ENCODE assay signal across 9 mouse cellular contexts in genomic region chr13:47013740-47014139, GRCm38 (mm10). TPM values are rescaled to one million over a fixed set of nuclear protein-coding genes. Genes with fewer than 3 reads are reported as not detected.
A peak's percentile ranks its signal among the peaks of the same experiment; 100 is the strongest.
DNase-seq lines count a peak whose midpoint lies in the region; ATAC-seq and TF ChIP-seq lines count a peak whose summit lies in the region.
"Had no signal": no experiment of that assay in that cellular context is flagged by ENCODE, and none has a peak within 500 bp of the region (broad histone marks: within the 10 kb centered on the region; RNA-seq: fewer than 3 reads in every experiment).

No protein-coding gene starts in this region.

- no peaks in the 10 kb centered on the region; the same call in 1 of the 2 replicates for H3K4me1 ChIP-seq in lung, embryonic 16.5 days (replicated peaks; ENCODE audit: control insufficient read depth, insufficient read depth, low read length)
- H3K4me1 ChIP-seq in forebrain, embryonic 16.5 days (replicated peaks; ENCODE audit: control insufficient read depth, insufficient read depth, low read length) = peaks cover 8% of the 10 kb centered on the region; the same call in 1 of the 2 replicates
- peaks cover 8% of the 10 kb centered on the region; the same call in 1 of the 2 replicates for H3K4me1 ChIP-seq in limb, embryonic 14.5 days (ENCODE audit: control insufficient read depth, insufficient read depth, low read length)
- H3K4me1 ChIP-seq in stomach, embryonic 14.5 days (ENCODE audit: control insufficient read depth, insufficient read depth, low read length) = 0 out of 2 replicates have a peak, but pooled peaks cover 4% of the 10 kb centered on the region

- no peak overlapping the region for H3K27ac ChIP-seq in lung, embryonic 16.5 days (ENCODE audit: low read length)
- no peak overlapping the region for H3K27ac ChIP-seq in forebrain, embryonic 16.5 days (ENCODE audit: low read length)
- H3K27ac ChIP-seq in limb, embryonic 14.5 days (replicated peaks; ENCODE audit: low read depth, low read length) = no peak overlapping the region
- no peak overlapping the region for H3K27ac ChIP-seq in stomach, embryonic 14.5 days (ENCODE audit: low read length)

- H3K27me3 ChIP-seq in lung, embryonic 16.5 days (ENCODE audit: control insufficient read depth, insufficient read depth, low read depth, low read length) = no peaks in the 10 kb centered on the region
- 0 out of 2 replicates have a peak, but pooled peaks cover 2% of the 10 kb centered on the region for H3K27me3 ChIP-seq in forebrain, embryonic 16.5 days (replicated peaks; ENCODE audit: control insufficient read depth, insufficient read depth, low read length)
- H3K27me3 ChIP-seq in limb, embryonic 14.5 days (ENCODE audit: control insufficient read depth, insufficient read depth, low read length) = no peaks in the 10 kb centered on the region
- peaks cover 5% of the 10 kb centered on the region; the same call in 1 of the 2 replicates for H3K27me3 ChIP-seq in stomach, embryonic 14.5 days (ENCODE audit: control insufficient read depth, insufficient read depth, low read length)

- WGBS in lung, embryonic 16.5 days = 52% methylated on average over 10 of the region's 10 CpGs
- 67% methylated on average over 10 of the region's 10 CpGs for WGBS in forebrain, embryonic 16.5 days
- WGBS in limb, embryonic 14.5 days = 61% methylated on average over 10 of the region's 10 CpGs
- 60% methylated on average over 10 of the region's 10 CpGs for WGBS in stomach, embryonic 14.5 days

- no peak for DNase-seq in lung, postnatal 25 days (ENCODE audit: low spot score)
- DNase-seq in limb, embryonic 14.5 days (ENCODE audit: low spot score) = no peak
- no peak for DNase-seq in adrenal gland, postnatal 36 days
- DNase-seq in urinary bladder, postnatal 14 days (ENCODE audit: low spot score) = no peak
- DNase-seq: lung, postnatal 14 days had no signal

- ATAC-seq in lung, embryonic 16.5 days (ENCODE audit: low read depth) = no peak
- no peak for ATAC-seq in forebrain, embryonic 16.5 days
- ATAC-seq in limb, embryonic 14.5 days (ENCODE audit: low FRiP score, low read depth) = no peak
- no peak for ATAC-seq in stomach, embryonic 14.5 days (ENCODE audit: insufficient number of reproducible peaks, insufficient read depth, low FRiP score, low read depth)

- no peak overlapping the region for H3K9ac ChIP-seq in lung, embryonic 16.5 days (ENCODE audit: low read length)
- no peak overlapping the region; the same call in 1 of the 2 replicates for H3K9ac ChIP-seq in forebrain, embryonic 16.5 days (replicated peaks; ENCODE audit: low read depth, low read length)
- H3K9ac ChIP-seq in limb, embryonic 14.5 days (ENCODE audit: low read depth, low read length, severe bottlenecking) = no peak overlapping the region
- H3K9ac ChIP-seq in stomach, embryonic 14.5 days (replicated peaks; ENCODE audit: low read depth, low read length) = no peak overlapping the region

- H3K4me2 ChIP-seq in lung, embryonic 16.5 days (ENCODE audit: low read depth, low read length) = peak overlapping the region; percentile 99
- peak overlapping the region; percentile 98 for H3K4me2 ChIP-seq in forebrain, embryonic 16.5 days (ENCODE audit: low read length)
- H3K4me2 ChIP-seq in limb, embryonic 14.5 days (replicated peaks; ENCODE audit: low read depth, low read length, severe bottlenecking) = peak overlapping the region; percentile 97
- H3K4me2 ChIP-seq in stomach, embryonic 14.5 days (replicated peaks; ENCODE audit: low read depth, low read length) = peak overlapping the region; percentile 99

- H3K36me3 ChIP-seq in lung, embryonic 16.5 days (ENCODE audit: control insufficient read depth, insufficient read depth, low read length) = no peaks in the 10 kb centered on the region
- 0 out of 2 replicates have a peak, but pooled peaks cover 3% of the 10 kb centered on the region for H3K36me3 ChIP-seq in forebrain, embryonic 16.5 days (ENCODE audit: control insufficient read depth, insufficient read depth)
- no peaks in the 10 kb centered on the region for H3K36me3 ChIP-seq in limb, embryonic 14.5 days (ENCODE audit: control insufficient read depth, insufficient read depth, low read length)
- H3K36me3 ChIP-seq in stomach, embryonic 14.5 days (ENCODE audit: control insufficient read depth, insufficient read depth, low read length) = no peaks in the 10 kb centered on the region

- TF ChIP-seq POLR2A in limb, embryonic 14.5 days (IDR thresholded peaks at IDR 0.05; ENCODE audit: borderline replicate concordance, extremely low read depth, insufficient read depth, insufficient read length) = no peak

- H3K4me3 ChIP-seq in lung, embryonic 16.5 days (ENCODE audit: low read length) = peak overlapping the region; percentile 55; the same call in 1 of the 2 replicates
- peak overlapping the region; percentile 69 for H3K4me3 ChIP-seq in forebrain, embryonic 16.5 days (replicated peaks; ENCODE audit: low read length)
- peak overlapping the region; percentile 65; the same call in 1 of the 2 replicates for H3K4me3 ChIP-seq in limb, embryonic 14.5 days (replicated peaks; ENCODE audit: low read length)
- peak overlapping the region; percentile 51; the same call in 1 of the 2 replicates for H3K4me3 ChIP-seq in stomach, embryonic 14.5 days (ENCODE audit: low read depth, low read length)

- H3K9me3 ChIP-seq in lung, embryonic 16.5 days (ENCODE audit: control insufficient read depth, low read length) = peaks cover 20% of the 10 kb centered on the region
- peaks cover 15% of the 10 kb centered on the region for H3K9me3 ChIP-seq in forebrain, embryonic 16.5 days (ENCODE audit: control insufficient read depth, low read length)
- peaks cover 22% of the 10 kb centered on the region for H3K9me3 ChIP-seq in limb, embryonic 14.5 days (ENCODE audit: control insufficient read depth, low read length)
- peaks cover 26% of the 10 kb centered on the region; the same call in 1 of the 2 replicates for H3K9me3 ChIP-seq in stomach, embryonic 14.5 days (ENCODE audit: control insufficient read depth, low read depth, low read length)

RNA-seq across cellular contexts. Expression of gene Nhlrc1, which starts 0.9 kb away (rescaled TPM):
- polyA plus RNA-seq in lung, embryonic 16.5 days (2015; fragmentation: Nextera tagmentation; extraction: Ambion mirVana) = 2.6 and 2.8 TPM in 2 replicates
- 14.9 and 15.3 TPM in 2 replicates for polyA plus RNA-seq in forebrain, embryonic 16.5 days (2015; fragmentation: Nextera tagmentation; extraction: Ambion mirVana)
- polyA plus RNA-seq in limb, embryonic 14.5 days (2012; rRNA removed) = 3.1 and 3.4 TPM in 2 replicates
- 4.3 and 4.5 TPM in 2 replicates for polyA plus RNA-seq in limb, embryonic 14.5 days (2014; fragmentation: Nextera tagmentation; extraction: Ambion mirVana)
- polyA plus RNA-seq in stomach, embryonic 14.5 days (2014; fragmentation: Nextera tagmentation; extraction: Ambion mirVana) = 3.1 and 3.6 TPM in 2 replicates
- total RNA-seq in adrenal gland, postnatal 36 days (2021) = 1 to 10 TPM; 4.8 to 5.1 TPM
- polyA plus RNA-seq: erythroblast, embryonic 14.5 days had no signal

RNA-seq across cellular contexts. Expression of gene Kdm1b, which starts 29.6 kb away (rescaled TPM):
- 10.7 and 11.5 TPM in 2 replicates for polyA plus RNA-seq in lung, embryonic 16.5 days (2015; fragmentation: Nextera tagmentation; extraction: Ambion mirVana)
- polyA plus RNA-seq in forebrain, embryonic 16.5 days (2015; fragmentation: Nextera tagmentation; extraction: Ambion mirVana) = 24.7 and 28.1 TPM in 2 replicates
- 10.8 and 11.8 TPM in 2 replicates for polyA plus RNA-seq in limb, embryonic 14.5 days (2012; rRNA removed)
- polyA plus RNA-seq in limb, embryonic 14.5 days (2014; fragmentation: Nextera tagmentation; extraction: Ambion mirVana) = 12.8 and 15.9 TPM in 2 replicates
- polyA plus RNA-seq in stomach, embryonic 14.5 days (2014; fragmentation: Nextera tagmentation; extraction: Ambion mirVana) = 15.4 and 16.1 TPM in 2 replicates
- 10 to 100 TPM in 1 of 2 experiments, 1 to 10 TPM in 1; 9.9 to 10.8 TPM for total RNA-seq in adrenal gland, postnatal 36 days (2021)

RNA-seq across cellular contexts. Expression of gene Tpmt, which starts 30.8 kb away (rescaled TPM):
- polyA plus RNA-seq in lung, embryonic 16.5 days (2015; fragmentation: Nextera tagmentation; extraction: Ambion mirVana) = 22.6 and 24.8 TPM in 2 replicates
- polyA plus RNA-seq in forebrain, embryonic 16.5 days (2015; fragmentation: Nextera tagmentation; extraction: Ambion mirVana) = 18.9 and 24.2 TPM in 2 replicates
- 9.0 and 13.0 TPM in 2 replicates for polyA plus RNA-seq in limb, embryonic 14.5 days (2012; rRNA removed)
- 17.3 and 23.0 TPM in 2 replicates for polyA plus RNA-seq in limb, embryonic 14.5 days (2014; fragmentation: Nextera tagmentation; extraction: Ambion mirVana)
- 24.2 and 29.9 TPM in 2 replicates for polyA plus RNA-seq in stomach, embryonic 14.5 days (2014; fragmentation: Nextera tagmentation; extraction: Ambion mirVana)
- total RNA-seq in adrenal gland, postnatal 36 days (2021) = 1 to 10 TPM; 7.6 to 9.4 TPM
- polyA plus RNA-seq: erythroblast, embryonic 14.5 days had no signal
